Mouse (Mus musculus): Measurements from ENCODE around the gene Ice1. TPM values are rescaled to one million over a fixed set of nuclear protein-coding genes. Genes with fewer than 3 reads are reported as not detected.

The Ice1 gene
- total RNA-seq (2021), result 10 to 100 TPM; 66.4 to 70.7 TPM
- long read RNA-seq, experiment 1, full-length matches to known transcripts, result 11 of 35 reads
- long read RNA-seq, experiment 1, partial matches to known transcripts, result 19 of 35 reads
- long read RNA-seq, experiment 1, other reads (novel, unspliced or antisense), result 5 of 35 reads
- long read RNA-seq, experiment 2, full-length matches to known transcripts, result 2 of 23 reads
- long read RNA-seq, experiment 2, partial matches to known transcripts, result 18 of 23 reads
- long read RNA-seq, experiment 2, other reads (novel, unspliced or antisense), result 3 of 23 reads

- DNase-seq (ENCODE audit: low spot score in 2 of 2), result no peak
Observed at GRCm38 (mm10) chr13:70637282-70637661, at the start of gene Ice1. Gene Ice1, minus strand, starts transcription at chr13:70637634.

- DNase-seq (ENCODE audit: low spot score in 2 of 2), result no peak
Observed at GRCm38 (mm10) chr13:70685825-70686224, 48.4 kb upstream of the Ice1 start.

GRCm38 (mm10) chr13:70684976-70685609 lies 47.7 kb upstream of the Ice1 start:
- DNase-seq (ENCODE audit: low spot score in 2 of 2), result no peak

- no peak for DNase-seq (ENCODE audit: low spot score in 2 of 2)
Observed at GRCm38 (mm10) chr13:70681411-70682183, 44.2 kb upstream of the Ice1 start.

GRCm38 (mm10) chr13:70680316-70680715 lies 42.9 kb upstream of the Ice1 start:
- no peak for DNase-seq (ENCODE audit: low spot score in 2 of 2)

GRCm38 (mm10) chr13:70677689-70678088 lies 40.3 kb upstream of the Ice1 start:
- DNase-seq (ENCODE audit: low spot score in 2 of 2), result no peak

- no peak for DNase-seq (ENCODE audit: low spot score in 2 of 2)
Observed at GRCm38 (mm10) chr13:70676243-70677183, 39.1 kb upstream of the Ice1 start.

GRCm38 (mm10) chr13:70674998-70675397 lies 37.6 kb upstream of the Ice1 start:
- DNase-seq (ENCODE audit: low spot score in 2 of 2), result no peak

- DNase-seq (ENCODE audit: low spot score in 2 of 2), result no peak
Observed at GRCm38 (mm10) chr13:70670080-70670479, 32.6 kb upstream of the Ice1 start.

- no peak for DNase-seq (ENCODE audit: low spot score in 2 of 2)
Observed at GRCm38 (mm10) chr13:70659715-70660114, 22.3 kb upstream of the Ice1 start.

- no peak for DNase-seq (ENCODE audit: low spot score in 2 of 2)
Observed at GRCm38 (mm10) chr13:70656741-70657140, 19.3 kb upstream of the Ice1 start.

GRCm38 (mm10) chr13:70656329-70656728 lies 18.9 kb upstream of the Ice1 start:
- no peak for DNase-seq (ENCODE audit: low spot score in 2 of 2)

- no peak for DNase-seq (ENCODE audit: low spot score in 2 of 2)
Observed at GRCm38 (mm10) chr13:70655570-70655969, 18.1 kb upstream of the Ice1 start.

- no peak for DNase-seq (ENCODE audit: low spot score in 2 of 2)
Observed at GRCm38 (mm10) chr13:70654091-70654770, 16.8 kb upstream of the Ice1 start.

- no peak for DNase-seq (ENCODE audit: low spot score in 2 of 2)
Observed at GRCm38 (mm10) chr13:70653457-70653856, 16.0 kb upstream of the Ice1 start.

- no peak for DNase-seq (ENCODE audit: low spot score in 2 of 2)
Observed at GRCm38 (mm10) chr13:70650011-70650436, 12.6 kb upstream of the Ice1 start.

GRCm38 (mm10) chr13:70645968-70646505 lies 8.6 kb upstream of the Ice1 start:
- DNase-seq (ENCODE audit: low spot score in 2 of 2), result no peak

GRCm38 (mm10) chr13:70644083-70644462 lies 6.6 kb upstream of the Ice1 start:
- DNase-seq (ENCODE audit: low spot score in 2 of 2), result no peak

- DNase-seq (ENCODE audit: low spot score in 2 of 2), result peak; percentile 58 to 60
Observed at GRCm38 (mm10) chr13:70643408-70644082, 6.1 kb upstream of the Ice1 start.

- no peak for DNase-seq (ENCODE audit: low spot score in 2 of 2)
Observed at GRCm38 (mm10) chr13:70641941-70642340, 4.5 kb upstream of the Ice1 start.

All from left cerebral cortex, adult 18-20 months (tissue).